Mouse (Mus musculus) embryonic facial prominence, embryonic 12.5 days (tissue): ENCODE measurements around the gene Slc45a3. TPM values are rescaled to one million over a fixed set of nuclear protein-coding genes. Genes with fewer than 3 reads are reported as not detected.

Experiments used
- ATAC-seq: fragments of 200-750 bp; cut with Nextera tagmentation; 2 replicates; pipeline ENCODE4 v1.8.0; 2017; ENCODE audit not compliant: insufficient number of reproducible peaks, insufficient read depth, low FRiP score, low TSS enrichment
- H3K27ac ChIP-seq: fragments of 300-500 bp; sonication (generic); 2 replicates; pipeline ENCODE4 v1.5.1; 2016; ENCODE audit warnings: mild to moderate bottlenecking
- H3K27me3 ChIP-seq: fragments of 300-500 bp; sonication (generic); 2 replicates; pipeline ENCODE4 v1.6.1; 2016; ENCODE audit warnings: mild to moderate bottlenecking, moderate library complexity
- H3K36me3 ChIP-seq: fragments of 300-500 bp; sonication (generic); 2 replicates; pipeline ENCODE4 v1.6.1; 2016; ENCODE audit warnings: mild to moderate bottlenecking
- H3K4me1 ChIP-seq: fragments of 300-500 bp; sonication (generic); 2 replicates; pipeline ENCODE4 v1.6.1; 2016
- H3K4me2 ChIP-seq: fragments of 300-500 bp; sonication (generic); replicated peaks from 2 replicates; pipeline ENCODE4 v1.6.1; 2016; ENCODE audit warnings: mild to moderate bottlenecking, moderate library complexity
- H3K4me3 ChIP-seq: fragments of 300-500 bp; sonication (generic); 2 replicates; pipeline ENCODE4 v1.5.1; 2016; ENCODE audit warnings: mild to moderate bottlenecking
- H3K9ac ChIP-seq: fragments of 300-500 bp; sonication (generic); 2 replicates; pipeline ENCODE4 v1.6.1; 2016; ENCODE audit warnings: mild to moderate bottlenecking, moderate library complexity
- H3K9me3 ChIP-seq: fragments of 300-500 bp; sonication (generic); 2 replicates; pipeline ENCODE4 v1.6.1; 2016; ENCODE audit warnings: mild to moderate bottlenecking, moderate library complexity
- WGBS: fragments of 180-500 bp; shearing (Covaris S2); methylation state at CpG from one replicate; pipeline ENCODE4 v1.1.7; 2016; 5-methylcytosine and 5-hydroxymethylcytosine counted together
- polyA plus RNA-seq: library from polyadenylated mRNA; unstranded; fragments of >200 nt; fragmentation: Nextera tagmentation; extraction: Ambion mirVana; gene quantifications from 2 replicates; pipeline ENCODE4 v1.2.1, GENCODE M21; 2016

Slc45a3 gene
- polyA plus RNA-seq, 1 experiment from 2014 or later = 3.8 TPM

DNA sequence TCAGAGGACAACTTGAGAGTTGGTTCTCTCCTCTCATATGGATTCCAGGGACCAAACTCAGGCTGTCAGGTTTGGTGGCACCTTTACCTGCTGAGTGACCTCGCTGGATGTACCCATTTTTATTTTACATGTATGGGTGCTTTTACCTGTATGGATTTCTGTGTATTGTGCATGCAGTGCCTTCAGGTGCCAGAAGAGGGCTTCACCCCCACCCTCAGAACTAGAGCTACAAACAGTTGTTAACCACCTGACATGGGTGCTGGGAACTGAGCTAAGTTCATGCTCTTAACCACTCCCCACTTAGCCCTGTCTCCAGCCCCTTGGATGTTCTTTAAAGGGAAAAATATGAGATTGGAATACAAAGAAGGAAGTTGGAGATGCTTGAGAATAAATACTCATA is 52.0 kb downstream of the Slc45a3 start:
- Histone ChIP-seq H3K9me3 (no peaks in the 10 kb centered on the region), H3K27ac (no peak overlapping the region), H3K4me3 (no peak overlapping the region), H3K9ac (no peak overlapping the region), H3K36me3 (peaks cover 46% of the 10 kb centered on the region), H3K27me3 (no peaks in the 10 kb centered on the region), H3K4me2 (no peak overlapping the region), H3K4me1 (peaks cover 4% of the 10 kb centered on the region)
- WGBS = 91% methylated on average over 1 of the region's 1 CpGs
- ATAC-seq = no peak

DNA sequence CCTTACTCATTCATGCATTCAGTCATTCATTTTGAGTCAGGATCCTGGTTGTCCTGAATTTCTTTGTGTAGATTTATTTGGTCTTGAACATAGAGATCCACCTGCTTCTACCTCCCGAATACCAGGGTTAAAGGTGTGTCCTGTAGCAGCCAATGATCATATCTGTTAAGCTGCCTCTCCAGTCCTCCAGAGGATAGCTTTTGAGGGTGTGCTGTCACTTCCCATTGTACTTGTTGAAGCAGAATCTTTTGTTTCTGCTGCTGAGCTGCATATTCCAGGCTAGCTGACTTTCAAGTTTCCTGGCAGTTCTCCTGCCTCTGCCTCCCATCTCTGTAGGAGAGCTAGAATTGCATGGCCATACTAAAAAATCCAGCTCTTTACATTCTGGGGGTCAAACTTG is 53.9 kb downstream of the Slc45a3 start:
- Histone ChIP-seq H3K27me3 (no peaks in the 10 kb centered on the region), H3K4me3 (no peak overlapping the region), H3K36me3 (peaks cover 58% of the 10 kb centered on the region), H3K9ac (no peak overlapping the region), H3K4me1 (no peaks in the 10 kb centered on the region), H3K27ac (no peak overlapping the region), H3K4me2 (no peak overlapping the region), H3K9me3 (no peaks in the 10 kb centered on the region)
- ATAC-seq = no peak
- 93% methylated on average over 1 of the region's 1 CpGs for WGBS

DNA sequence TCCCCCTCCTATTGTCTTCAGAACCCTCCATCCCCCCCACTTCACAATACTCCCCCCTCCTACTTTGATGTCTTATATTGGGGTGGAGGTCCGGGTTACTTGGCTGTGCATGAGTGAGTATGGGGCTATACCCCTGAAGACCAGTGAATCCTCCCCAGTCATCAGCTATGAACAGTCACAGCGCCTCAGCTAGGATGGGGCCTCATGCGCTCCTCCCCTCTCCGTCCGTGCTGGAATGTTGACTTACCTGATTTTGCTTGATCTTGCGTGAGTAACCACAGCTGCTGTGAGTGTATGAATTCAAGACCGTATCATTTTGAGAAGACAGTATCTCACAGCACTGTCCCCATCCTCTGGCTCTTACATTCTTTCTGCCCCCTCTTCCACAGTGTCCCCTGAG is 57.1 kb downstream of the Slc45a3 start:
- WGBS = 83% methylated on average over 7 of the region's 7 CpGs
- H3K36me3 ChIP-seq = peaks cover 67% of the 10 kb centered on the region
- ATAC-seq = 0 out of 2 replicates have a peak, but pooled peaks have one; percentile 56
- H3K4me2 ChIP-seq = no peak overlapping the region
- H3K27me3 ChIP-seq = no peaks in the 10 kb centered on the region
- H3K27ac ChIP-seq = no peak overlapping the region
- H3K9ac ChIP-seq = no peak overlapping the region
- no peaks in the 10 kb centered on the region for H3K9me3 ChIP-seq
- no peaks in the 10 kb centered on the region for H3K4me1 ChIP-seq
- no peak overlapping the region for H3K4me3 ChIP-seq

DNA sequence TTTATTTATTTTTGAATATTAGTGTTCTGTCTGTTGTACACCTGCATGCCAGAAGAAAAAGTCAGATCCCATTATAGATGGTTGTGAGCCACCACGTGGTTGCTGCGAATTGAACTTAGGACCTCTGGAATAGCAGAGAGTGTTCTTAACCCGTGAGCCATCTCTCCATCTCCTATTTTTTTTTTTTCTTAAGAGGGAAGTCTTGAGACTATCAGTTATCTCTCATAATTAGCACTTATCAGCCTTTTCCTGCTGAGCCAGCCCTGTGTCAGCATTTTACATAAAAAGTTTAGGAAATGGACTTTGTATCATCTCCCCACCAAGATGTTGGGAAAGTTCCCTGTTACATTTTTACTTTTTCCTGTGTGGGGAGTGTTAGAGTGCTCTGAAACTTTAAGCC is 59.3 kb downstream of the Slc45a3 start:
- WGBS = 81% methylated on average over 3 of the region's 3 CpGs
- Histone ChIP-seq H3K4me2 (no peak overlapping the region), H3K27me3 (no peaks in the 10 kb centered on the region), H3K9me3 (no peaks in the 10 kb centered on the region), H3K27ac (no peak overlapping the region), H3K4me1 (no peaks in the 10 kb centered on the region), H3K36me3 (peaks cover 69% of the 10 kb centered on the region), H3K9ac (no peak overlapping the region), H3K4me3 (no peak overlapping the region)
- no peak for ATAC-seq

DNA sequence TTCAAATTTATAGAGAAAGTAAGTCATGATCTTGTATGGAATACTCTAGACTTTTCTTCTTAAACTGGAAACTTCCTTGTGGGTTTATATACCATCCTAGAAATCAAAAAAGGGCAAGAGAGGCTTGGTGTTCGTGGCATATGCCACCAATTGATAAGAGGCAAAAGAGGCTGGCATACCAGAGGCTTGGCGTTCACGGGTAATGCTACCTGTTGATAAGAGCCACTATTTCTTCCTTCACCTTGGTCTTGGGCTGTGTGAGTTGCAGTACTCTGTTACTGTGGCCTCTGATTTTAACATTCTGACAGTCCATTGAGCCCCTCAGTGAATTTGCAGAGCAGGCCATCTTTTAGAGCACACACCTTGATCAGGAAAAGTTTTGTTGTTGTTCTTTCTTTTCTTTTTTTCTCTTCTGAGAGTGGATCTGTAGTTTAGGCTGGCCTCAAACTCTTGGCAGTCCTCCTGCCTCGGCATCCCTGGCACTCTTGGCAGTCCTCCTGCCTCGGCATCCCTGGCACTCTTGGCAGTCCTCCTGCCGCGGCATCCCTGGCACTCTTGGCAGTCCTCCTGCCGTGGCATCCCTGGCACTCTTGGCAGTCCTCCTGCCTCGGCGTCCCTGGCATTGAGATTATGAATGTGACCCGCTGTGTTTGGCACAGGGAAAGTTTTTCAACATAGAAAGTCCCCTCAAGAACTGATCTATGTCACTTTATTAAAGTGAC is 64.3 kb downstream of the Slc45a3 start:
- Histone ChIP-seq H3K9ac (no peak overlapping the region), H3K36me3 (peaks cover 59% of the 10 kb centered on the region), H3K9me3 (no peaks in the 10 kb centered on the region), H3K4me2 (no peak overlapping the region), H3K27ac (no peak overlapping the region), H3K27me3 (no peaks in the 10 kb centered on the region), H3K4me1 (no peaks in the 10 kb centered on the region), H3K4me3 (no peak overlapping the region)
- WGBS = 94% methylated on average over 11 of the region's 11 CpGs
- no peak for ATAC-seq

DNA sequence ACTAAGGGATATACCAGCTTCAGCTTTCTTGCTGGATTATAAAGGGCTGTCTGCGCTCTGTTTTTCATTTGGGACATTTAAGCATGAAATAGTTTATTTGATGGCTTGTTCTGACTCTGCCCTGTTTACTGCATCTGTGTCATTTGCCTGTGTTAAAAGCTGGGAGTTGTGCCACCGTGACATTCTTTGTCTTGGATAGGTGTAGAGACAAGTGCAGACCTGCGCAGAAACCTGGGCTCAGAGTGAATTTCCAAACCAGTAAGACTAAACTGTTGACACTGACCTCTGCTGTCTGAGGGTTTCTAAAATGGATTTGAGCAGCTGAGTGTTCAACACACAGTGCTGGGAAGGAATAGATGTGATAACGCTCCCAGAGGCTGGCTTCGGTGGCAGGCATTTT is 65.2 kb downstream of the Slc45a3 start:
- no peak overlapping the region for H3K4me3 ChIP-seq
- no peak overlapping the region for H3K27ac ChIP-seq
- no peaks in the 10 kb centered on the region for H3K4me1 ChIP-seq
- no peak overlapping the region for H3K9ac ChIP-seq
- 79% methylated on average over 5 of the region's 5 CpGs for WGBS
- no peaks in the 10 kb centered on the region for H3K27me3 ChIP-seq
- no peaks in the 10 kb centered on the region for H3K9me3 ChIP-seq
- ATAC-seq = no peak
- H3K4me2 ChIP-seq = no peak overlapping the region
- H3K36me3 ChIP-seq = peaks cover 61% of the 10 kb centered on the region

DNA sequence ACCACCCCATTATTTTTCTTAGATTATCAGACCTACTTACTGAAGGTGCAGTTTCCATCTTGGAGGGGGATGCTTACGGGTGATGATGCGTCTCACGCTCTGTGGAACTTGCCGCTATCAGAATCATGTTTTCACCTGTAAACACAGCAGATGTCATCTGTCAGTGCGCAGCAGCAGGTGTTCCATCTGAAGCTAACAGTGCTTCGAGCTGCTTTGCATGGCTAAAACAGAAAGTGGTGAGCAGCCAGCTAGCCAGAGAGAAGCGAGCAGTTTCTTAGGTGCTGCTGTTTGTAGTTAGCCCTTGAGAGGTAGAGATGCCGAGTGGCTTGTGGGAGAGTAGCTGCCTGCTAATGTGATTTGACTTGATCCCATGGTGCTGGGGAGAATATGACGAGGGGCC is 65.6 kb downstream of the Slc45a3 start:
- WGBS = 86% methylated on average over 9 of the region's 9 CpGs
- Histone ChIP-seq H3K4me2 (no peak overlapping the region), H3K9me3 (no peaks in the 10 kb centered on the region), H3K4me1 (no peaks in the 10 kb centered on the region), H3K4me3 (no peak overlapping the region), H3K9ac (no peak overlapping the region), H3K27me3 (no peaks in the 10 kb centered on the region), H3K27ac (no peak overlapping the region), H3K36me3 (peaks cover 61% of the 10 kb centered on the region)
- ATAC-seq = no peak

DNA sequence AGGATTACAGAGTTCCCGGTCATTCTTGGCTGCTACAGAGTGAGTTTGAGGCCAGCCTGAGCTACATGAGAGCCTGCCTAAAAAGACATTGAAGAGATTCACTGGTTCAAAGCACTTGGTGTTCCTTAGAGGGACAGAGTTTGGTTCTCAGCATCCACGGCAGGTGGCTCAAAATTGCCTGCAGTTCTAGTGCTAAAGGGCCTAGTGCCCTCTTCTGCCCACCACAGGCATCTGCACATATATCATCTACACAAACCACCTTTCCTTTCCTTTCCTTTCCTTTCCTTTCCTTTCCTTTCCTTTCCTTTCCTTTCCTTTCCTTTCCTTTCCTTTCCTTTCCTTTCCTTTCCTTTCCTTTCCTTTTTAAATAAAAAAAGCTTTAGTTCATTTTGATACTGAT is 67.8 kb downstream of the Slc45a3 start:
- Histone ChIP-seq H3K4me2 (no peak overlapping the region), H3K27me3 (no peaks in the 10 kb centered on the region), H3K4me3 (no peak overlapping the region), H3K27ac (no peak overlapping the region), H3K36me3 (peaks cover 53% of the 10 kb centered on the region), H3K9me3 (no peaks in the 10 kb centered on the region), H3K4me1 (no peaks in the 10 kb centered on the region), H3K9ac (no peak overlapping the region)
- WGBS = 69% methylated on average over 2 of the region's 2 CpGs
- ATAC-seq = no peak

DNA sequence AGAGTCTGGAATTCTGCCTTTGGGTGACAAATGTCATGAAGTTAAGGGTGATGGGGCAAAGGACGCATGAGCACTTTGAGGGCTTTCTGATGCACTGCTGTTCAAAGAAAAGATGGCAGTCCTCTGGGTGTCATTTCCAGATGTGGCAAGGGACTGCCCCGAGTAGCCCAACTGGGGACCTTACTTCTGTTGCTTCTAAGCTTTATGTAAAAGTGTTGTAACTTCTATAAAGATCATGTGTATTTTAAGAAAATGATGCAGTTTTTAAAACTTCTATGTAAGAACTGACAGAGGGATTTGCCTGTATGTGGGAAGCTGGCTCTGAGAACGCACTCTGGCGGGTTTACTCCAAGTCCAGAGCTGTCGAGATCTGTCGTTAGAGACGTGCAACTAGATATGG is 69.4 kb downstream of the Slc45a3 start:
- H3K27ac ChIP-seq = no peak overlapping the region

More for the DNA sequence above, 69.4 kb downstream of the Slc45a3 start:
- Histone ChIP-seq H3K27me3 (no peaks in the 10 kb centered on the region), H3K36me3 (peaks cover 41% of the 10 kb centered on the region), H3K4me2 (no peak overlapping the region), H3K9ac (no peak overlapping the region), H3K4me1 (no peaks in the 10 kb centered on the region), H3K4me3 (no peak overlapping the region), H3K9me3 (no peaks in the 10 kb centered on the region)
- no peak for ATAC-seq
- 89% methylated on average over 7 of the region's 7 CpGs for WGBS

Other genes with a start within 250 kb of the Slc45a3 start
- gene Slc26a9, start 218.9 kb upstream of the Slc45a3 start, polyA plus RNA-seq = 0.08 and 0.25 TPM in 2 replicates
- gene Pm20d1, start 165.6 kb upstream of the Slc45a3 start, polyA plus RNA-seq = 0.24 and 0.32 TPM in 2 replicates
- gene Slc41a1, start 135.5 kb upstream of the Slc45a3 start, polyA plus RNA-seq = 13.9 and 15.1 TPM in 2 replicates
- gene Rab29, start 95.7 kb upstream of the Slc45a3 start, polyA plus RNA-seq = 18.7 and 18.9 TPM in 2 replicates
- 107 and 125 TPM in 2 replicates for gene Nucks1, start 52.4 kb upstream of the Slc45a3 start, polyA plus RNA-seq
- gene Elk4, start 44.6 kb downstream of the Slc45a3 start, polyA plus RNA-seq = 18.1 and 18.7 TPM in 2 replicates
- 13.0 and 14.9 TPM in 2 replicates for gene Mfsd4a, start 105.1 kb downstream of the Slc45a3 start, polyA plus RNA-seq
- 2.9 and 3.3 TPM in 2 replicates for gene Cdk18, start 176.7 kb downstream of the Slc45a3 start, polyA plus RNA-seq
- gene Lemd1, start 228.5 kb downstream of the Slc45a3 start, polyA plus RNA-seq = 1.5 and 2.0 TPM in 2 replicates
- 0.43 and 0.75 TPM in 2 replicates for gene AC124108.1, start 228.5 kb downstream of the Slc45a3 start, polyA plus RNA-seq